In genomic region chr19:41114611-41115010, GRCm38 (mm10) we compare ENCODE assay signal across 15 mouse cellular contexts. TPM values are rescaled to one million over a fixed set of nuclear protein-coding genes. Genes with fewer than 3 reads are reported as not detected.
A peak's percentile ranks its signal among the peaks of the same experiment; 100 is the strongest.
DNase-seq lines count a peak whose midpoint lies in the region; ATAC-seq lines count a peak whose summit lies in the region.
"Had no signal": no experiment of that assay in that cellular context is flagged by ENCODE, and none has a peak within 500 bp of the region (broad histone marks: within the 10 kb centered on the region; RNA-seq: fewer than 3 reads in every experiment).

No protein-coding gene starts in this region.

- no peak overlapping the region for H3K9ac ChIP-seq in midbrain, embryonic 11.5 days (ENCODE audit: low read length)
- H3K9ac ChIP-seq in forebrain, embryonic 14.5 days (ENCODE audit: low read length) = no peak overlapping the region
- H3K9ac ChIP-seq in hindbrain, embryonic 16.5 days (ENCODE audit: low read depth, low read length) = no peak overlapping the region
- no peak overlapping the region for H3K9ac ChIP-seq in kidney, embryonic 16.5 days (replicated peaks; ENCODE audit: low read length)
- H3K9ac ChIP-seq: liver, embryonic 15.5 days had no signal

- 10% methylated on average over 5 of the region's 5 CpGs for WGBS in midbrain, embryonic 11.5 days
- WGBS in midbrain, embryonic 10.5 days = 28% methylated on average over 5 of the region's 5 CpGs
- 3% methylated on average over 5 of the region's 5 CpGs for WGBS in forebrain, embryonic 14.5 days
- 13% methylated on average over 5 of the region's 5 CpGs for WGBS in hindbrain, embryonic 16.5 days
- 38% methylated on average over 5 of the region's 5 CpGs for WGBS in kidney, embryonic 16.5 days

- peak; percentile 56 for ATAC-seq in midbrain, embryonic 11.5 days (ENCODE audit: low FRiP score)
- ATAC-seq in forebrain, embryonic 14.5 days = peak; percentile 59; the same call in 1 of the 2 replicates
- ATAC-seq in hindbrain, embryonic 16.5 days = peak; percentile 50
- no peak for ATAC-seq in kidney, embryonic 16.5 days (ENCODE audit: low FRiP score, low TSS enrichment)
- no peak for ATAC-seq in inflammation-experienced regulatory T-cells, adult 6 months

- H3K4me1 ChIP-seq in midbrain, embryonic 11.5 days (ENCODE audit: control insufficient read depth, insufficient read depth, low read length) = peaks cover 22% of the 10 kb centered on the region
- H3K4me1 ChIP-seq in midbrain, embryonic 10.5 days = peaks cover 43% of the 10 kb centered on the region
- peaks cover 26% of the 10 kb centered on the region for H3K4me1 ChIP-seq in forebrain, embryonic 14.5 days (ENCODE audit: control insufficient read depth, insufficient read depth, low read length)
- H3K4me1 ChIP-seq in hindbrain, embryonic 16.5 days (ENCODE audit: control insufficient read depth, insufficient read depth, low read depth, low read length) = peaks cover 20% of the 10 kb centered on the region
- peaks cover 8% of the 10 kb centered on the region; the same call in 1 of the 2 replicates for H3K4me1 ChIP-seq in kidney, embryonic 16.5 days (ENCODE audit: insufficient read depth, low read length)
- H3K4me1 ChIP-seq: liver, embryonic 15.5 days had no signal

- H3K4me3 ChIP-seq in midbrain, embryonic 11.5 days (ENCODE audit: low read depth, low read length) = no peak overlapping the region
- H3K4me3 ChIP-seq in midbrain, embryonic 10.5 days = no peak overlapping the region
- no peak overlapping the region for H3K4me3 ChIP-seq in forebrain, embryonic 14.5 days (ENCODE audit: low read depth, low read length)
- no peak overlapping the region for H3K4me3 ChIP-seq in hindbrain, embryonic 16.5 days (ENCODE audit: low read length)
- no peak overlapping the region for H3K4me3 ChIP-seq in kidney, embryonic 16.5 days (ENCODE audit: low read length)
- H3K4me3 ChIP-seq: liver, embryonic 15.5 days had no signal

- no peaks in the 10 kb centered on the region for H3K9me3 ChIP-seq in midbrain, embryonic 11.5 days (ENCODE audit: control insufficient read depth, low read length)
- H3K9me3 ChIP-seq in midbrain, embryonic 10.5 days (replicated peaks) = no peaks in the 10 kb centered on the region
- no peaks in the 10 kb centered on the region for H3K9me3 ChIP-seq in forebrain, embryonic 14.5 days (replicated peaks; ENCODE audit: control insufficient read depth, low read length)
- H3K9me3 ChIP-seq in hindbrain, embryonic 16.5 days (ENCODE audit: control insufficient read depth, low read length) = no peaks in the 10 kb centered on the region
- H3K9me3 ChIP-seq in kidney, embryonic 16.5 days (ENCODE audit: low read length) = no peaks in the 10 kb centered on the region
- H3K9me3 ChIP-seq: liver, embryonic 15.5 days had no signal

- H3K4me2 ChIP-seq in midbrain, embryonic 11.5 days = peak overlapping the region; percentile 6; the same call in 1 of the 2 replicates
- peak overlapping the region; percentile 18; the same call in 1 of the 2 replicates for H3K4me2 ChIP-seq in forebrain, embryonic 14.5 days (ENCODE audit: low read length)
- H3K4me2 ChIP-seq in hindbrain, embryonic 16.5 days (ENCODE audit: low read length) = no peak overlapping the region
- H3K4me2 ChIP-seq in kidney, embryonic 16.5 days (replicated peaks; ENCODE audit: low read depth, low read length) = no peak overlapping the region
- H3K4me2 ChIP-seq: liver, embryonic 15.5 days had no signal

- no peaks in the 10 kb centered on the region for H3K36me3 ChIP-seq in midbrain, embryonic 11.5 days (ENCODE audit: control insufficient read depth, insufficient read depth, low read length)
- H3K36me3 ChIP-seq in midbrain, embryonic 10.5 days = no peaks in the 10 kb centered on the region
- no peaks in the 10 kb centered on the region for H3K36me3 ChIP-seq in forebrain, embryonic 14.5 days (ENCODE audit: control insufficient read depth, insufficient read depth, low read length)
- H3K36me3 ChIP-seq in hindbrain, embryonic 16.5 days (ENCODE audit: control insufficient read depth, insufficient read depth, low read length) = no peaks in the 10 kb centered on the region
- no peaks in the 10 kb centered on the region for H3K36me3 ChIP-seq in kidney, embryonic 16.5 days (ENCODE audit: insufficient read depth, low read length)
- H3K36me3 ChIP-seq: liver, embryonic 15.5 days had no signal

- no peak overlapping the region for H3K27ac ChIP-seq in midbrain, embryonic 11.5 days (ENCODE audit: low read depth, low read length)
- no peak overlapping the region for H3K27ac ChIP-seq in midbrain, embryonic 10.5 days (replicated peaks)
- no peak overlapping the region for H3K27ac ChIP-seq in forebrain, embryonic 14.5 days (ENCODE audit: low read depth, low read length)
- H3K27ac ChIP-seq in hindbrain, embryonic 16.5 days (ENCODE audit: low read depth, low read length) = no peak overlapping the region
- no peak overlapping the region for H3K27ac ChIP-seq in kidney, embryonic 16.5 days (ENCODE audit: low read length)
- H3K27ac ChIP-seq: liver, embryonic 15.5 days had no signal

- H3K27me3 ChIP-seq in midbrain, embryonic 11.5 days (ENCODE audit: control insufficient read depth, insufficient read depth, low read length) = peaks cover 25% of the 10 kb centered on the region; the same call in 1 of the 2 replicates
- H3K27me3 ChIP-seq in midbrain, embryonic 10.5 days (ENCODE audit: low read depth, poor library complexity, severe bottlenecking) = peaks cover 80% of the 10 kb centered on the region
- H3K27me3 ChIP-seq in forebrain, embryonic 14.5 days (replicated peaks; ENCODE audit: control insufficient read depth, insufficient read depth, low read length) = 0 out of 2 replicates have a peak, but pooled peaks cover 6% of the 10 kb centered on the region
- no peaks in the 10 kb centered on the region for H3K27me3 ChIP-seq in hindbrain, embryonic 16.5 days (replicated peaks; ENCODE audit: control insufficient read depth, insufficient read depth, low read length)
- no peaks in the 10 kb centered on the region for H3K27me3 ChIP-seq in kidney, embryonic 16.5 days (ENCODE audit: insufficient read depth, low read length)

- no peak for DNase-seq in midbrain, embryonic 11.5 days (ENCODE audit: low spot score, missing footprints)
- no peak for DNase-seq in midbrain, embryonic 10.5 days (ENCODE audit: low spot score)
- DNase-seq in forebrain, embryonic 14.5 days (ENCODE audit: low spot score) = peak; percentile 53
- DNase-seq in right cerebral cortex, postnatal 25 days = no peak
- DNase-seq: adrenal gland, adult 2 months; cerebellum, adult 2 months; kidney, adult 8-10 months; kidney, postnatal 4 days; lung, postnatal 14 days had no signal

RNA-seq across cellular contexts. Expression of gene Opalin, which starts 37.7 kb away (rescaled TPM):
- polyA plus RNA-seq in midbrain, embryonic 11.5 days (2014; fragmentation: Nextera tagmentation; extraction: Ambion mirVana) = not detected in 2 replicates
- polyA plus RNA-seq in midbrain, embryonic 10.5 days (2016; fragmentation: Nextera tagmentation; extraction: Ambion mirVana) = not detected in 2 replicates
- not detected in 2 replicates for polyA plus RNA-seq in forebrain, embryonic 14.5 days (2014; fragmentation: Nextera tagmentation; extraction: Ambion mirVana)
- polyA plus RNA-seq in hindbrain, embryonic 16.5 days (2015; fragmentation: Nextera tagmentation; extraction: Ambion mirVana) = not detected in 2 replicates
- not detected in 2 replicates for polyA plus RNA-seq in kidney, embryonic 16.5 days (2015; fragmentation: Nextera tagmentation; extraction: Ambion mirVana)
- polyA plus RNA-seq in inflammation-experienced regulatory T-cells, adult 6 months (2017; shearing (Covaris generic)) = not detected
- polyA plus RNA-seq: adrenal gland, adult 2 months; C2C12; liver, embryonic 15.5 days; testis, adult 2 months had no signal

Comparison
In these comparisons a context has a peak if more than half of its experiments do, and no peak if none do; other contexts are left out.
1. ATAC-seq: peak in midbrain, embryonic 11.5 days (single experiment), forebrain, embryonic 14.5 days (single experiment) and hindbrain, embryonic 16.5 days (single experiment); none in kidney, embryonic 16.5 days (single experiment) and inflammation-experienced regulatory T-cells, adult 6 months (single experiment).
2. H3K4me2 ChIP-seq: peak in midbrain, embryonic 11.5 days (single experiment) and forebrain, embryonic 14.5 days (single experiment); none in hindbrain, embryonic 16.5 days (single experiment) and kidney, embryonic 16.5 days (single experiment).